Mouse (Mus musculus) liver, embryonic 16.5 days (tissue): ENCODE results near the gene Snph. TPM values are rescaled to one million over a fixed set of nuclear protein-coding genes. Genes with fewer than 3 reads are reported as not detected.

ENCODE experiments used
- ATAC-seq: fragments of 200-750 bp; cut with Nextera tagmentation; 2 replicates; pipeline ENCODE4 v1.8.0; 2017; ENCODE audit warnings: low read depth, mild to moderate bottlenecking, moderate number of reproducible peaks, moderate library complexity
- H3K27ac ChIP-seq: fragments of 300-500 bp; sonication (generic); 2 replicates; pipeline ENCODE4 v1.5.1; 2014; ENCODE audit warnings: mild to moderate bottlenecking, low read length
- H3K27me3 ChIP-seq: fragments of 300-500 bp; sonication (generic); 2 replicates; pipeline ENCODE4 v1.6.1; 2014; ENCODE audit warnings: low read depth, low read length, mixed read lengths; ENCODE audit not compliant: control insufficient read depth, insufficient read depth
- H3K36me3 ChIP-seq: fragments of 300-500 bp; sonication (generic); 2 replicates; pipeline ENCODE4 v1.6.1; 2014; ENCODE audit warnings: mild to moderate bottlenecking; ENCODE audit not compliant: control insufficient read depth, insufficient read depth
- H3K4me1 ChIP-seq: fragments of 300-500 bp; sonication (generic); 2 replicates; pipeline ENCODE4 v1.6.1; 2014; ENCODE audit warnings: low read depth, low read length, mixed read lengths; ENCODE audit not compliant: control insufficient read depth
- H3K4me2 ChIP-seq: fragments of 300-500 bp; sonication (generic); 2 replicates; pipeline ENCODE4 v1.6.1; 2014; ENCODE audit warnings: low read depth, low read length, mixed read lengths
- H3K4me3 ChIP-seq: fragments of 300-500 bp; sonication (generic); 2 replicates; pipeline ENCODE4 v1.5.1; 2014; ENCODE audit warnings: low read depth, mild to moderate bottlenecking, low read length
- H3K9ac ChIP-seq: fragments of 300-500 bp; sonication (generic); 2 replicates; pipeline ENCODE4 v1.6.1; 2014; ENCODE audit warnings: low read depth, low read length
- H3K9me3 ChIP-seq: fragments of 300-500 bp; sonication (generic); replicated peaks from 2 replicates; pipeline ENCODE4 v1.6.1; 2016; ENCODE audit warnings: low read length; ENCODE audit not compliant: control insufficient read depth
- whole genome bisulfite sequencing: fragments of 180-500 bp; shearing (Covaris S2); extraction: QIAGEN DNeasy Blood & Tissue Kit; methylation state at CpG from one replicate; pipeline ENCODE4 v1.1.7; 2014; ENCODE audit not compliant: insufficient replicate concordance; 5-methylcytosine and 5-hydroxymethylcytosine counted together
- polyA plus RNA-seq: library from polyadenylated mRNA; unstranded; fragments of >200 nt; fragmentation: Nextera tagmentation; extraction: Ambion mirVana; gene quantifications from 2 replicates; pipeline ENCODE4 v1.2.1, GENCODE M21; 2015

Snph gene
- polyA plus RNA-seq, 1 experiment from 2014 or later = 0.04 TPM

DNA sequence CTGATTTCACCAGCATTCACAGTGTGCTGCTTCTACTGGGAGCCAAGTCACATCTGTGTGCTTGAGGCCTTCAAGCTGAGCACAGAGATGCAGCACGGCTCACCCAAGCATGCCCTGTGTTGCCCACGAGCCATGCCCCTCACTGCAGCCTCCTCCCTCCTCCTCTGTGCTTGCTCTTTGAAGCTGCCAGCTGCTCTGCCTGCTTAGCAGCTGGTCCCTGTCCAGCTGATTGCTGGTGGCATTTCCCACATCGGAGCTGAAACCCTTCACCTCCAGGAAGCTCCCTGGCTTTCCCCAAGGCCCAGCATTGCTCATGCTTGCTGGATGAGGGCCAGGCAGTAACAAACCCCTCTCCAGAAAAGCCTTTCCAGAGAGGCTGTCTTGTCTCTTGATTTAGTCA, 22.4 kb downstream of the Snph start:
- no peak overlapping the region for H3K27ac ChIP-seq

DNA sequence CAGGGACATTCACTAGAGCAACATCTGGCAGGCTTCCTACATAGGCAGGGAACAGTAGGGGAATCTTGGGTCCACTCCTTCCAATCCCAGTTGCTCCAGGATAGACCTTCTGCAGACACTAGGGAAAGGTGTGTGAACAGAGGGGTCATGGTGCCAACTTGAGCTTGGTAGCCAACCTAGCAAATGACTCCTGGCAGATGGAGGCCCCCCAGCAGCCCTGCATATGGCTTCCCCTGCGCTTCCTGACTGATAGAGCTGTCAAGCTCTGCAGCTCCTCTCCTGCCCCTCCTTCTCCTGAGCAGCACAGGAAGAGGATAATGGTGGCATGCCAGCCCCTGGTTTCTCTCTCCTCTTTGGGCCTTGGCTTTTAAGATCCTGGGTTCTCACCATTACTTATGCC, 24.0 kb downstream of the Snph start:
- WGBS = 22% methylated on average over 1 of the region's 1 CpGs
- Histone ChIP-seq H3K4me1 (no peaks in the 10 kb centered on the region), H3K4me3 (no peak overlapping the region), H3K27me3 (no peaks in the 10 kb centered on the region), H3K4me2 (no peak overlapping the region), H3K36me3 (no peaks in the 10 kb centered on the region), H3K9me3 (no peaks in the 10 kb centered on the region), H3K27ac (no peak overlapping the region), H3K9ac (no peak overlapping the region)
- ATAC-seq = no peak

More for the DNA sequence above, 22.4 kb downstream of the Snph start:
- 30% methylated on average over 3 of the region's 3 CpGs for WGBS
- Histone ChIP-seq H3K4me1 (no peaks in the 10 kb centered on the region), H3K27me3 (no peaks in the 10 kb centered on the region), H3K4me3 (no peak overlapping the region), H3K9me3 (no peaks in the 10 kb centered on the region), H3K36me3 (no peaks in the 10 kb centered on the region), H3K9ac (no peak overlapping the region), H3K4me2 (no peak overlapping the region)
- no peak for ATAC-seq

DNA sequence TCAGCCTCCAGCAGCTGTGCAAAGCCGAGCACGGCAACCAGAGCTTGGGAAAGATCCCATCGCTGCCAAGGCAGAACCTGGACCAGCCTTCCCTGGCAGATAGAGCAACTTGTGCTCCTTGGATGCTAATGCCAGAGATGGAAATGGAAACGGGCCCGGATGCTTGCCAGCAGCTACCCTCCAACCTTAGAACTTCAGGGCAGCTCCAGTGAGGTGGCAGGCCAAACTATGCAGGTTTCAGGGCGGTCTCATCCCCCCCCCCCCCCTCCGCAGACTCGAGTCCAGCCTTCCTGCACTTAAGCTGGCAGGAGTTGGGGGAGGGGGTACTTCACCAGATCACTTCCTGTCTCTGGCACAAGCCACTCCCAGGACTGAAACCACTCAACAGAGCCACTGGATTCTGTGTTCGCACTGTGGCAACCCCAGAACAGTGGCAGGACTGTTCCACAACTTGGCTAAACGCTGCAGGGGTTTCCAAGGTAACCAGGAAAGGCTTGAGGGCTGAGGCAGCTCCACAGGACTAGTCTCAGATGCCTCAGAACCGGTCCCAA, 26.9 kb downstream of the Snph start:
- H3K36me3 ChIP-seq = no peaks in the 10 kb centered on the region
- H3K9ac ChIP-seq = no peak overlapping the region
- no peak overlapping the region for H3K4me3 ChIP-seq
- 25% methylated on average over 11 of the region's 11 CpGs for WGBS
- H3K9me3 ChIP-seq = no peaks in the 10 kb centered on the region
- no peak overlapping the region for H3K27ac ChIP-seq
- no peak for ATAC-seq
- no peaks in the 10 kb centered on the region for H3K4me1 ChIP-seq
- H3K4me2 ChIP-seq = no peak overlapping the region
- H3K27me3 ChIP-seq = no peaks in the 10 kb centered on the region

DNA sequence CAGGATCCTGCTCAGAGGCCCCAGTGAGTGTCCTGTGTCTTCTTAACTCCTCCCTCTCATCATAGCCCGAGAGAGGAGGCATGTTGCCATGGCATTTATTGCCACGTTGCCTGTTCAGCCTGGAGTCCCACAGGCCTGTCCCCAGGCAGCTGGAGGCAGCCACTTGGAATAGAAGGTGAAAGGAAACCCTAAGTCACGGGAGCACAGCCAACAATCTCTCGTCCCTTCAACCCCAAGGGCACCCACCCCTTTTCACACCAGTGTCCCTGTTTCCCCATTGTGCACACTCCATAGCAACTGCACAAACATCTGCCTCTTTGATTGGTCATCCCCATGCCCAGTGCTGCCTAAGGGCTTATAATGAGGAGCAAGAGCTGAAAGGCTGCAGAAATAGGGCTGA, 28.8 kb downstream of the Snph start:
- 43% methylated on average over 4 of the region's 4 CpGs for WGBS
- Histone ChIP-seq H3K27ac (no peak overlapping the region), H3K4me1 (no peaks in the 10 kb centered on the region), H3K9me3 (no peaks in the 10 kb centered on the region), H3K4me3 (no peak overlapping the region), H3K27me3 (no peaks in the 10 kb centered on the region), H3K9ac (no peak overlapping the region), H3K4me2 (no peak overlapping the region), H3K36me3 (no peaks in the 10 kb centered on the region)
- no peak for ATAC-seq

DNA sequence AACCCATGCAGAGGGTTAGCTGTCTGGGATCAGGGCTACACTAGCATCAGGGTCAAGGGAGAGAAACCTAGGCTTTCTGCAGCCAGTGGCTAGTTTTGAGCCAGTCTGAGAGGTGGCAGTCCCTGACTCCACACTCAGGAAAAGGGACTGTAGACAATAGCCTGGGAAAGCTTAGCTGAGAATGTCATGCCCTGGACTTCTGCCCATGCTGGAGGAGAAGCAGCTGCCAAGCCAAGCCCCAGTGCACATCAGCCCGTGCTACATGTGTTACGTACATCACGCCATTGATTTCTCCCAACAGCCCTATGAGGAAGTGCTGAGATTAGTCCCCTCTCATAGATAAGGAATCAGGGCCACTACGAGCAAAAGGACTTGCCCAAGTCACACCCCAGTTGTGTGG, 30.3 kb downstream of the Snph start:
- no peaks in the 10 kb centered on the region for H3K36me3 ChIP-seq
- no peak overlapping the region for H3K4me2 ChIP-seq
- no peak overlapping the region for H3K9ac ChIP-seq
- H3K9me3 ChIP-seq = no peaks in the 10 kb centered on the region
- no peak for ATAC-seq
- no peaks in the 10 kb centered on the region for H3K4me1 ChIP-seq
- no peak overlapping the region for H3K27ac ChIP-seq
- H3K4me3 ChIP-seq = no peak overlapping the region
- 27% methylated on average over 4 of the region's 4 CpGs for WGBS
- no peaks in the 10 kb centered on the region for H3K27me3 ChIP-seq

DNA sequence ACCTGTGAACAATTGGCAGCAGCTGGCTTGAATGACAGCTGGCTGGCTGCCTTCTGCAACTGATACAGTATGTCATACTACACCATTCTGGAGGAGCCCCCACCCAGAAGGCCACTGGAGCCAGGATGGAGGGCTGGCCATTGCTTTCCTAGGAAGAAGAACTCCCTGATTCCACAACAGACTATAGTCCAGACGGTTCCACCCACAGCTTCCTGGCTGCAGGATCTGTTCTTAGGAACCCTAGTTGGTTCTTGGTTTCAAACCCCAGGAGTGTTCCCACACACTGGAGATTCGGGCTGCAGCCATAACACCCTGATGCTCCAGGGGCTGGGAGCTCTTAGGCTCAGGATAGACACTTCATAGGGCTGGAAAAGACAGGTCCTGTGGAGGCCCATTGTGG, 34.3 kb downstream of the Snph start:
- no peak overlapping the region for H3K9ac ChIP-seq
- no peak overlapping the region for H3K4me2 ChIP-seq
- H3K4me1 ChIP-seq = no peaks in the 10 kb centered on the region
- H3K27ac ChIP-seq = no peak overlapping the region
- no peaks in the 10 kb centered on the region for H3K27me3 ChIP-seq
- H3K36me3 ChIP-seq = no peaks in the 10 kb centered on the region
- no peak overlapping the region for H3K4me3 ChIP-seq
- ATAC-seq = no peak
- 36% methylated on average over 2 of the region's 2 CpGs for WGBS
- H3K9me3 ChIP-seq = no peaks in the 10 kb centered on the region

DNA sequence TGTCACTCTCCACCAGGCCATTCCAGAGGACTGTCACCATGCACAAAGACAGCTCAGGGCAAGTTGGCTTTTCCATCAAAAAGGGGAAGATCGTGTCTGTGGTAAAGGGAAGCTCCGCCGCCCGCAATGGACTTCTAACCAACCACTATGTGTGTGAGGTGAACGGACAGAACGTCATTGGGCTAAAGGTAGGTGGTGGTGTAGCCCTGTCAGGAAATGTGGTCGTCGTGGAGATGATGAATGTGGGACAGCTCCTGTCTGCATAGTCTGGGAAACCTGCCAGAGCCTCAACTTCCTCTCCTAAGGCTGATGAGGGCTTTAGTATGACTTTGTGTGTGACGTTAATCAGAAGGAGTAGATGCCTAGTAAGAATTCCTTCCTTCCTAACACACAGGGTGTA, 45.1 kb downstream of the Snph start:
- Histone ChIP-seq H3K36me3 (no peaks in the 10 kb centered on the region), H3K4me3 (no peak overlapping the region), H3K4me1 (no peaks in the 10 kb centered on the region), H3K4me2 (no peak overlapping the region), H3K9me3 (no peaks in the 10 kb centered on the region), H3K27me3 (no peaks in the 10 kb centered on the region), H3K9ac (no peak overlapping the region), H3K27ac (no peak overlapping the region)
- 14% methylated on average over 9 of the region's 9 CpGs for WGBS
- no peak for ATAC-seq

DNA sequence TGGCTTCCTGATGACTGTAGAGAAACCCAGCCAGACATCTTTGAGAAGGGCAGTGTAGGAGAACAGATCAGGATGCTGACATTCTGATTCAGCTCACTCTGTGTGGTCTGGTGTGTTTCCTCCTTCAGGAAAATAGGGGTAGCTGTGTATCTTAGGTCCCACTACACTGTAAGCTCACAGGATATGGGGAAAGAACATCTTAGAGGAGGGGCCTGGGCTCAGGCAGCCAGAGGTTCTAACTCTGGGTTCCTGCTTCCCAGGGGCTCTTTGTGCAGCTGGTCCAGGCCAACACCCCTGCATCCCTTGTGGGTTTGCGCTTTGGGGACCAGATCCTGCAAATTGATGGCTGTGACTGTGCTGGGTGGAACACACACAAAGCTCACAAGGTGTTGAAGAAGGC, 45.6 kb downstream of the Snph start:
- H3K36me3 ChIP-seq = no peaks in the 10 kb centered on the region
- H3K4me2 ChIP-seq = no peak overlapping the region
- 54% methylated on average over 1 of the region's 1 CpGs for WGBS
- ATAC-seq = no peak
- H3K27me3 ChIP-seq = no peaks in the 10 kb centered on the region
- no peak overlapping the region for H3K4me3 ChIP-seq
- no peak overlapping the region for H3K9ac ChIP-seq
- H3K4me1 ChIP-seq = no peaks in the 10 kb centered on the region
- H3K9me3 ChIP-seq = no peaks in the 10 kb centered on the region
- no peak overlapping the region for H3K27ac ChIP-seq

DNA sequence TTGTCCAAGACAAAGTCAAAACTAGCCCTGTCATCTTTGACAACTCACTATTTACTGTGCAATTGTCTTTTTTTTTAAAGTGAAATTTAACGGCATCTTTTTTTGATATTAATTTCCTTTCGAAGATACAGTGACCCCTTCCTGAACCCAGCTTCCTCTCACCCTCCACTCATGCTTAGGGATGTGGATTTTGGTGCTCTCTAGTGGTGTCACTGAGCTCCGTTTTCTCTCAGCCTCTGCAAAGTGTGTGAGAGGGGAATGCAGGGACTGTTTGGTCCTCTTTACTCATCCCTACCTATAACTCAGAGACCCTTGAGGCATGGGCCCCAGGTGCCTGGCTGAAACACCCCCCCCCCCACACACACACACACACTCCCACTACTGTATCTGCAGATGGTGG, 46.5 kb downstream of the Snph start:
- WGBS = 38% methylated on average over 3 of the region's 3 CpGs
- H3K27ac ChIP-seq = no peak overlapping the region
- H3K9ac ChIP-seq = no peak overlapping the region
- no peaks in the 10 kb centered on the region for H3K9me3 ChIP-seq
- no peaks in the 10 kb centered on the region for H3K36me3 ChIP-seq
- H3K27me3 ChIP-seq = no peaks in the 10 kb centered on the region
- H3K4me3 ChIP-seq = no peak overlapping the region
- no peak for ATAC-seq
- H3K4me1 ChIP-seq = no peaks in the 10 kb centered on the region
- no peak overlapping the region for H3K4me2 ChIP-seq
